ENCODE assay signal across 8 mouse cellular contexts in the genomic region with DNA sequence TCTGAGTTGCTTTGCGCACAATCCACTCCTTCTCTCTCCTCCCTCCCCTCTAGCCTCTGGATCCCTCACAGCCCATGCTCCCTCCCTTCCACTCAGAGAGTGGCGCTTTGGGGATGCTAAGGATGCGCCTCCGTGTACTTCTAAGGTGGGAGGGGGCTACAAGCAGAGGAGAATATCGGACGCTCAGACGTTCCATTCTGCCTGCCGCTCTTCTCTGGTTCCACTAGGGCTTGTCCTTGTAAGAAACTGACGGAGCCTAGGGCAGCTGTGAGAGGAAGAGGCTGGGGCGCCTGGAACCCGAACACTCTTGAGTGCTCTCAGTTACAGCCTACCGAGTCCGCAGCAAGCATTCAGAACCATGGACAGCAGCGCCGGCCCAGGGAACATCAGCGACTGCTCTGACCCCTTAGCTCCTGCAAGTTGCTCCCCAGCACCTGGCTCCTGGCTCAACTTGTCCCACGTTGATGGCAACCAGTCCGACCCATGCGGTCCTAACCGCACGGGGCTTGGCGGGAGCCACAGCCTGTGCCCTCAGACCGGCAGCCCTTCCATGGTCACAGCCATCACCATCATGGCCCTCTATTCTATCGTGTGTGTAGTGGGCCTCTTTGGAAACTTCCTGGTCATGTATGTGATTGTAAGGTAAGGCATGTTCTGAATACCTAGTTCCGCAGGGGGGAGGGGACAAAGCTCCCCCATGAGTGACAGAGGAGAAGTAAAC. TPM values are rescaled to one million over a fixed set of nuclear protein-coding genes. Genes with fewer than 3 reads are reported as not detected.
A peak's percentile ranks its signal among the peaks of the same experiment; 100 is the strongest.
DNase-seq lines count a peak whose midpoint lies in the region; ATAC-seq lines count a peak whose summit lies in the region.

No protein-coding gene starts in this region.

- 6% methylated on average over 25 of the region's 25 CpGs for WGBS in lung, embryonic 15.5 days
- WGBS in kidney, embryonic 15.5 days = 4% methylated on average over 25 of the region's 25 CpGs
- WGBS in midbrain, embryonic 11.5 days = 5% methylated on average over 25 of the region's 25 CpGs
- WGBS in stomach, embryonic 14.5 days = 4% methylated on average over 25 of the region's 25 CpGs

- no peak overlapping the region for H3K4me3 ChIP-seq in lung, embryonic 15.5 days
- no peak overlapping the region for H3K4me3 ChIP-seq in kidney, embryonic 15.5 days (replicated peaks)
- H3K4me3 ChIP-seq in midbrain, embryonic 11.5 days (ENCODE audit: low read depth, low read length) = peak overlapping the region; percentile 15; the same call in 1 of the 2 replicates
- H3K4me3 ChIP-seq in stomach, embryonic 14.5 days (ENCODE audit: low read depth, low read length) = no peak overlapping the region

- DNase-seq in lung, adult 18-20 months = no peak
- peak; percentile 48 for DNase-seq in adrenal gland, postnatal 25 days
- DNase-seq in forelimb bud, embryonic 11.5 days (ENCODE audit: low read depth, low spot score) = peak; percentile 84
- DNase-seq in midbrain, embryonic 11.5 days (ENCODE audit: low spot score, missing footprints) = peak; percentile 94

- no peak overlapping the region for H3K9ac ChIP-seq in lung, embryonic 15.5 days
- H3K9ac ChIP-seq in kidney, embryonic 15.5 days = no peak overlapping the region
- no peak overlapping the region for H3K9ac ChIP-seq in midbrain, embryonic 11.5 days (ENCODE audit: low read length)
- no peak overlapping the region for H3K9ac ChIP-seq in stomach, embryonic 14.5 days (replicated peaks; ENCODE audit: low read depth, low read length)

- H3K4me2 ChIP-seq in lung, embryonic 15.5 days = no peak overlapping the region
- no peak overlapping the region for H3K4me2 ChIP-seq in kidney, embryonic 15.5 days
- H3K4me2 ChIP-seq in midbrain, embryonic 11.5 days = peak overlapping the region; percentile 42
- no peak overlapping the region for H3K4me2 ChIP-seq in stomach, embryonic 14.5 days (replicated peaks; ENCODE audit: low read depth, low read length)

- no peaks in the 10 kb centered on the region for H3K9me3 ChIP-seq in lung, embryonic 15.5 days
- H3K9me3 ChIP-seq in kidney, embryonic 15.5 days (replicated peaks) = no peaks in the 10 kb centered on the region
- no peaks in the 10 kb centered on the region for H3K9me3 ChIP-seq in midbrain, embryonic 11.5 days (ENCODE audit: control insufficient read depth, low read length)
- H3K9me3 ChIP-seq in stomach, embryonic 14.5 days (ENCODE audit: control insufficient read depth, low read depth, low read length) = no peaks in the 10 kb centered on the region

- no peaks in the 10 kb centered on the region for H3K36me3 ChIP-seq in lung, embryonic 15.5 days
- H3K36me3 ChIP-seq in kidney, embryonic 15.5 days = no peaks in the 10 kb centered on the region
- H3K36me3 ChIP-seq in midbrain, embryonic 11.5 days (ENCODE audit: control insufficient read depth, insufficient read depth, low read length) = no peaks in the 10 kb centered on the region
- no peaks in the 10 kb centered on the region for H3K36me3 ChIP-seq in stomach, embryonic 14.5 days (ENCODE audit: control insufficient read depth, insufficient read depth, low read length)

- peak; percentile 49; the same call in 1 of the 2 replicates for ATAC-seq in lung, embryonic 15.5 days (ENCODE audit: borderline replicate concordance, extremely low read depth, low FRiP score, low TSS enrichment)
- ATAC-seq in kidney, embryonic 15.5 days (replicated peaks; ENCODE audit: low FRiP score) = peak; percentile 93
- ATAC-seq in midbrain, embryonic 11.5 days (ENCODE audit: low FRiP score) = peak; percentile 90
- ATAC-seq in stomach, embryonic 14.5 days (ENCODE audit: insufficient number of reproducible peaks, insufficient read depth, low FRiP score, low read depth) = peak; percentile 75; the same call in 1 of the 2 replicates
- no peak for ATAC-seq in erythroid progenitor cell, adult 5-6 weeks (replicated peaks; ENCODE audit: low FRiP score, poor library complexity, severe bottlenecking)

- no peaks in the 10 kb centered on the region for H3K4me1 ChIP-seq in lung, embryonic 15.5 days
- no peaks in the 10 kb centered on the region for H3K4me1 ChIP-seq in kidney, embryonic 15.5 days
- no peaks in the 10 kb centered on the region for H3K4me1 ChIP-seq in midbrain, embryonic 11.5 days (ENCODE audit: control insufficient read depth, insufficient read depth, low read length)
- no peaks in the 10 kb centered on the region for H3K4me1 ChIP-seq in stomach, embryonic 14.5 days (ENCODE audit: control insufficient read depth, insufficient read depth, low read length)

- H3K27me3 ChIP-seq in lung, embryonic 15.5 days = peaks cover 8% of the 10 kb centered on the region
- peaks cover 10% of the 10 kb centered on the region for H3K27me3 ChIP-seq in kidney, embryonic 15.5 days
- no peaks in the 10 kb centered on the region for H3K27me3 ChIP-seq in midbrain, embryonic 11.5 days (ENCODE audit: control insufficient read depth, insufficient read depth, low read length)
- H3K27me3 ChIP-seq in stomach, embryonic 14.5 days (ENCODE audit: control insufficient read depth, insufficient read depth, low read length) = no peaks in the 10 kb centered on the region

- H3K27ac ChIP-seq in lung, embryonic 15.5 days = no peak overlapping the region
- H3K27ac ChIP-seq in kidney, embryonic 15.5 days = no peak overlapping the region
- H3K27ac ChIP-seq in midbrain, embryonic 11.5 days (ENCODE audit: low read depth, low read length) = no peak overlapping the region
- H3K27ac ChIP-seq in stomach, embryonic 14.5 days (ENCODE audit: low read length) = no peak overlapping the region

RNA-seq across cellular contexts. Expression of gene Gm10945, which starts 27.1 kb away (rescaled TPM):
- polyA plus RNA-seq in lung, embryonic 15.5 days (2015; fragmentation: Nextera tagmentation; extraction: Ambion mirVana) = not detected in 2 replicates
- not detected in 2 replicates for total RNA-seq in adrenal gland, postnatal 25 days (2021)
- polyA plus RNA-seq in kidney, embryonic 15.5 days (2015; fragmentation: Nextera tagmentation; extraction: Ambion mirVana) = not detected in 2 replicates
- polyA plus RNA-seq in midbrain, embryonic 11.5 days (2014; fragmentation: Nextera tagmentation; extraction: Ambion mirVana) = not detected in 2 replicates
- polyA plus RNA-seq in stomach, embryonic 14.5 days (2014; fragmentation: Nextera tagmentation; extraction: Ambion mirVana) = not detected in 2 replicates
- total RNA-seq in erythroid progenitor cell, adult 5-6 weeks (2015; ENCODE audit: low replicate concordance) = not detected in 2 replicates
- not detected in 2 replicates for total RNA-seq in erythroid progenitor cell, adult 5-6 weeks (2017; ENCODE audit: low replicate concordance)

RNA-seq across cellular contexts. Expression of gene Oprm1, which starts 30.4 kb away (rescaled TPM):
- 0.09 TPM in 1 of 2 replicates, not detected in the other for polyA plus RNA-seq in lung, embryonic 15.5 days (2015; fragmentation: Nextera tagmentation; extraction: Ambion mirVana)
- 0.67 TPM in 1 of 2 replicates, not detected in the other for total RNA-seq in adrenal gland, postnatal 25 days (2021)
- 0.10 and 0.26 TPM in 2 replicates for polyA plus RNA-seq in kidney, embryonic 15.5 days (2015; fragmentation: Nextera tagmentation; extraction: Ambion mirVana)
- 0.11 TPM in 1 of 2 replicates, not detected in the other for polyA plus RNA-seq in midbrain, embryonic 11.5 days (2014; fragmentation: Nextera tagmentation; extraction: Ambion mirVana)
- polyA plus RNA-seq in stomach, embryonic 14.5 days (2014; fragmentation: Nextera tagmentation; extraction: Ambion mirVana) = 1.00 and 1.3 TPM in 2 replicates
- not detected in 2 replicates for total RNA-seq in erythroid progenitor cell, adult 5-6 weeks (2015; ENCODE audit: low replicate concordance)
- total RNA-seq in erythroid progenitor cell, adult 5-6 weeks (2017; ENCODE audit: low replicate concordance) = not detected in 2 replicates

Comparison
In these comparisons a context has a peak if more than half of its experiments do, and no peak if none do; other contexts are left out.
1. DNase-seq: peak in adrenal gland, postnatal 25 days (single experiment), forelimb bud, embryonic 11.5 days (single experiment) and midbrain, embryonic 11.5 days (single experiment); none in lung, adult 18-20 months (0 of 2).